Mouse (Mus musculus): ENCODE measurements around the gene Wwtr1.

Wwtr1 gene

GRCm38 (mm10) chr3:57440956-57441355, 134.8 kb downstream of the Wwtr1 start:
- no peak for DNase-seq

- DNase-seq, result no peak
Measured at GRCm38 (mm10) chr3:57435364-57435763, 140.3 kb downstream of the Wwtr1 start.

- DNase-seq, result no peak
Measured at GRCm38 (mm10) chr3:57431706-57432105, 144.0 kb downstream of the Wwtr1 start.

- no peak for DNase-seq
Measured at GRCm38 (mm10) chr3:57429486-57429885, 146.2 kb downstream of the Wwtr1 start.

GRCm38 (mm10) chr3:57428682-57429464, 146.8 kb downstream of the Wwtr1 start:
- no peak for DNase-seq

- DNase-seq, result no peak
Measured at GRCm38 (mm10) chr3:57426351-57426750, 149.4 kb downstream of the Wwtr1 start.

GRCm38 (mm10) chr3:57425089-57425730, 150.5 kb downstream of the Wwtr1 start, which contains the start of gene Tm4sf4:
Tm4sf4 (plus strand) TSS chr3:57425314.
- DNase-seq, result no peak

- no peak for DNase-seq
Measured at GRCm38 (mm10) chr3:57420660-57421059, 155.1 kb downstream of the Wwtr1 start.

- DNase-seq, result no peak
Measured at GRCm38 (mm10) chr3:57420233-57420632, 155.5 kb downstream of the Wwtr1 start.

- no peak for DNase-seq
Measured at GRCm38 (mm10) chr3:57411535-57411934, 164.2 kb downstream of the Wwtr1 start.

All from thymus, postnatal 14 days (tissue).